Mouse (Mus musculus) gastrocnemius, postnatal 10 days (tissue): ENCODE results near the gene D430041D05Rik. TPM values are rescaled to one million over a fixed set of nuclear protein-coding genes. Genes with fewer than 3 reads are reported as not detected.

Source experiments
- DNase-seq: peaks from one replicate; pipeline ENCODE4 v3.0.0; 2021; ENCODE audit warnings: mixed read lengths
- total RNA-seq, 2 experiments: library from RNA; stranded (reverse); gene quantifications; 2 replicates each; pipeline ENCODE4 v1.2.3; 2021

D430041D05Rik gene
- total RNA-seq, 2 experiments from 2014 or later, result 2.9 to 3.0 TPM

- DNase-seq, result no peak
These were observed 222.0 kb downstream of the D430041D05Rik start for GRCm38 (mm10) chr2:104188859-104189258.

- DNase-seq, result no peak
These were observed 223.7 kb downstream of the D430041D05Rik start for GRCm38 (mm10) chr2:104187073-104187472.

DNA sequence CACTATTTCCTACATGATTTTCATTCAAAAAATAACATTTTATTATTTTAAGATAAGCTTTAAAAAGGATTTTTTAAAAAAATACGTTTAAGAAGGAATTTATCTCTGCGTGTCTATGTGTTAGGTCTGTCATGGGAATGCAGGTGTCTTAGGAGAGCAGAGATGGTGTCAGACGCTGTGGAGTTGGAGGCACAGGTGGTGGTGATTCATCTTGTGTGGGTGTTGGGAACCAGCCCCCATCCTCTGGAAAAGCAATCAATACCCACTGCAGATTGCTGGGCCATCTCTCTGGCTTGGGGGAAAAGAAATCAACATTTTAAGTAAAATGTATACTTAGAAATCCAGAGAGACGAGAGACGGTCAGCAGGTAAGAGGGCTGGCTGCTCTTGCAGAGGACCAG, 225.2 kb downstream of the D430041D05Rik start:
- DNase-seq, result no peak

- DNase-seq, result no peak
These were observed 226.5 kb downstream of the D430041D05Rik start for GRCm38 (mm10) chr2:104184296-104184695.

DNA sequence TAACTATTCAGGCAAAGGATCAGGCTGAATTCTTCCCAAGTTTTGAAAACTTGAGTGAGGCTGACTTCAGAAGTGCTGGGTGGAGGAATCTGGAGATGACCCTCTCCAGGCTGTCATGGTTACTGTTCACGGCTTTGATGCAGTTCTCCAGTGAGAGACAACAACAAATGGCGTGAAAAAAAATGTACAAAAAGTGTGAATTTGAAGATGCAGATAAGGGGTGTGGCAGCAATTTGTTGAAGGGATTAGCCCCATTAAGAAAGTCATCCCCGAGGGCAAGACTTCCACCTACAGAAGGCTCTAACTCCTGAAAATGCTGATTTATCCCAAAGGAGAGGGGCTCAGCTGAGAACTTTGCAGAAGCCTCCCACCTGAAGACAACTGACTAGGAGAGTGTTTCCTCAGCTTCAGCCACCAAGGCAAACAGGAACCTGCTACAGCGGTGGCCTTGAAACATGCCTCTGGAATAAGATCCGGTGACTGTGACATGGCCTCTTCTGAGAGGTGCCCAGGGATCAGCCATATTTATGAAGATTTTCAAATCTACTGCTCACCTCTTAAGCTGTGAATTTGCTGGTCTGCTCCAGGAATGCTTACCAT, 227.5 kb downstream of the D430041D05Rik start:
- no peak for DNase-seq

DNA sequence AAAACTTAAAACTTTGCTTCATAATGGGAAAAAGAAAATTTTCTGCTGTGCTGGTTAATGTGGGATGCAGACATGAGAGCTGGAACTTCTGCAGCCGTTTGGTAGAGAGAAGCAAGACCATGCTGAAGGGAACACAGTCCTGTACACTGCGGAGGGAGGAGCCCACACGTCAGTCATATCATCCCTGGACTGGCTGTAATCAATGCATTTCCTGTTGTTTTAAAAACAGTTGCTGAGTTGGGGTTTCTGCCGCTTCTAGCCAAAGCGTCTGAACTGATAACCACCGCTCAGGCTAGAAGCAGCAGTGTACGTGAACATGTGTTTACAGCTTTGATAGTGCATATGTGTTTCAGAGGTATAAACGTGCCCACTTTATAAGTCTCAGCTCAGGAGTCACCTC, 231.2 kb downstream of the D430041D05Rik start:
- DNase-seq, result no peak

DNA sequence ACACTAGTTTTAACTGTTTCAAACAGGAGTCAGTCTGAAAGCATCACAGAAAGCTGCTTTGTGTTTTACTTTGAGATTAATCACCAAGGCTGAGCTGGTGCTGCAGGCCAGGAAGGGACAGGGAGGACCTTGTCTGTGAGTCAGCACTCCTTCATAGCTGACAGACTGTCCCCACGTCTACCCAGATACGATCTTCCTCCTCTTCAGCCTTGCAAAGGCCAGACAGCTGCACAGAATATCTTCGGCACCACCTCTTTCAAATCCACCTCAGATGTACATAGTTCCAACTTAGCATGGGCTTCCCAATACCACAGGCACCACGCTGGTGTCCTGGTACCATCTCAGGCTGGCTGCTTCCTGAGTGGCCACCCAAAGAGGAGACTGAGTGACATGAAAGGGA, 232.6 kb downstream of the D430041D05Rik start:
- DNase-seq, result no peak

GRCm38 (mm10) chr2:104176979-104177704, 233.7 kb downstream of the D430041D05Rik start:
- peak; percentile 36 for DNase-seq

- no peak for DNase-seq
These were observed 234.4 kb downstream of the D430041D05Rik start for GRCm38 (mm10) chr2:104176166-104176978.

DNA sequence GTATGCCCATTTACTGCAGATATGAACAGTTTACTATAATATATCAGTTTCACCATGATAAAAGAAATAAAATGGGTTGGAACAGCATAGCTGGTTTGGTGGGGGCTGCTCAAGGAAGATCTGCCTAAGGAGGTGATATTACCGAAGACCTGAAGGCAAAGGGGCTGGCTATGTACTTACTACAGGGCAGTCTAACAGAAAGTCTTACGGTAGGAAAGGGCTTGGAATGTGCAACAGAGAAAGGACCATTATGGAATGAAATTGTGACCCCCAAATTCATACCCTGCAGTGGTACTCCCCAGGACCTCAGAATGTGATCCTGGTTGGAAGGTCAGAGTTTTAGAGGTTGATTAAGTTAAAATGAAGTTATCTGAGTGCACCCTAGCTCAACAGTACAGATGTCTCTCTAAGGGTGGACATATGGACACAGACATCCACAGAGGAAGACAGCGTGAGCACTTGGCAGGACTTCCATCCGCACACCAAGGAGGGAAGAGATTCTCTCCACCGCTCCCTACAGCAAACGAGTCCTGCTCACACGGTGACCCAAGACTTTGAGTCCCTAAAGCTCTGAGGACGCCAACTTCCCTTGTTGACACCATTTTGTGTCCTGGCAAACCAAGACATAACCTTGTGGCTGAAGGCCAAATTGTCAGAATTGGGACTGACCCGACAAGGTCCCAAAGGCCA, 235.2 kb downstream of the D430041D05Rik start:
- DNase-seq, result no peak

- DNase-seq, result no peak
These were observed 237.4 kb downstream of the D430041D05Rik start for GRCm38 (mm10) chr2:104173431-104173830.

DNA sequence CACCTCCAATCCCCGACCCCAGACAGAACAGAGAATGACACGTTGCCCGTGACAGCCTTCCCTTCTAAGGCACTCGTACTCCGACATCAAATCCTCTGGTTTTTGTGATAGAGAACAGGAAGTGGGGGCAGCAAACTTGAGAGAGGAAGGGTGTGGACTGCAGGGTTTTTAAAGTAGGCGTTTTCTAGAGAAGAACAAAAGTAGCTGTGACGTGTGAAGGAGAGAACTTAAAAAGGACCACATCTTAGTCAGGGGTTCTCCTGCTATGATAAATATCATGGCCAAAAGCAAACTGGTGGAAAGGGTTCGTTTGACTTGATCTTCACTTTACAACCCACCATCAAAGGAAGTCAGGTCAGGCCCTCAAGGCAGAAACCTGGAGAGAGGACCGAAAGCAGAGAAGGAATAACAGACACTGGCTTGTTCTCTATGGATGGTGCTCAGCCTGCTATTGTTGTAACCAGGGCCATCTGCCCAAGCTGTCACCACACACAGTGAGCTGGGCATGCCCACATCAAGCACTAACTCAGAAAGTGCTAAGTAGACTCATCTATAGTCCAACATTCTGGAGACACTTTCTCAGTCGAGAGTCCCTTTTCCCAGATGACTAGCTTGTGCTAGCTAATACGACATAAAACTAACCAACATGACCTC, 238.0 kb downstream of the D430041D05Rik start:
- DNase-seq, result no peak

DNA sequence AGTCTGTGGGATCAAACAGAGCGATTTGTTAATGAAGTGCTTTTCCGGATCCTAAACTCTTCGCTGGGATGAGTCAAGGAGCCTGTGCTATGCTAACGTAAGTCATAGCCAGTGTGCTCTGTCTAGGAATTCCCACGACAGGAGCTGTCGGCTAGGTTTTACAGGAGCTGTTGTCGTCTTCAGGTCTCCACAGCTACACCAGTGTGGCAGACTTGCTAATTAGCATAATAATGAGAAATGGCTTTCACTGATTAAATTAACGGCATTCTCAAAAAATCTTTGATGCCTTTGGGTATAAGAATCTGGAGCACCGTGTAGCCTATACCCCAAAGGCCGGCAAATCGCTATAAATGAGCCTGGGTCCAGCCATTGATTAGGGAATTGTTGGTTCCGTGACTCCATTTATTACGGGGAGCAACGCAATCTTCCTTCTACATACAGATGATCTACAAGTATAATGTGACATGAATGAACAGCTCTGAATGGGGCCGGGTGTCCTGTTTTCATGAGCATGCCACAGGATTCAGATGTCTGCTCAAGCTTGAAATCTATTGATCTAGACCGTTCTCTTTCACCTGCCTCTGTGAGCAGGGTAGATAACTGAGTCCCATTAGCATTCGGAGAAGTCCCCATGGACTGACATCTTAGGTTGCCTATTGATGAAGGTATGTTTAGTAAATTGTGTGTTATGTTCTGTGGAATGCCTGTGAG, 242.5 kb downstream of the D430041D05Rik start:
- DNase-seq, result no peak

DNA sequence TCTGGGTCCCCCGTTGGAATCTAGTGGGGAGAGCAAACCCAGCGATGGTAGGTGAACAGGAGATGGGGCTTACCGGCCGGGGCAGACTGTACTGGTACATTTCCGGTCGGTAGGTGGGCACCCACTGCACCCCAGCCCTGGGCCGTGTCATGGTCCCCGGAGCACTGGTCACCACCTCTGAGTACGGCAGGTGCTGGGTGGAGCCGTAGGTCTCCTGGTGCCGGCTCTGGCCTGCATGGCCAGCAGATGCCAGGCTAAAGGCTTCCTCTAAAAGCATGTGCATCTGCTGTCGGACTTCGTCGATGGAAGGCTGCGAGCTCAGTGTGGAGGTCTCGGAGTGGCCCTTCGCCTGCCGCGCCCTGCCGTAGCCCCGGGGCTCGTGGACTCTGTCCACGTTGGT, 243.0 kb downstream of the D430041D05Rik start:
- no peak for DNase-seq

GRCm38 (mm10) chr2:104165631-104166030, 245.2 kb downstream of the D430041D05Rik start:
- DNase-seq, result no peak

GRCm38 (mm10) chr2:104163978-104164487, 246.8 kb downstream of the D430041D05Rik start:
- no peak for DNase-seq

GRCm38 (mm10) chr2:104163418-104163817, 247.4 kb downstream of the D430041D05Rik start:
- no peak for DNase-seq

GRCm38 (mm10) chr2:104157831-104158230, 253.0 kb downstream of the D430041D05Rik start:
- DNase-seq, result no peak

- DNase-seq, result no peak
These were observed 256.9 kb downstream of the D430041D05Rik start for GRCm38 (mm10) chr2:104153876-104154275.

DNA sequence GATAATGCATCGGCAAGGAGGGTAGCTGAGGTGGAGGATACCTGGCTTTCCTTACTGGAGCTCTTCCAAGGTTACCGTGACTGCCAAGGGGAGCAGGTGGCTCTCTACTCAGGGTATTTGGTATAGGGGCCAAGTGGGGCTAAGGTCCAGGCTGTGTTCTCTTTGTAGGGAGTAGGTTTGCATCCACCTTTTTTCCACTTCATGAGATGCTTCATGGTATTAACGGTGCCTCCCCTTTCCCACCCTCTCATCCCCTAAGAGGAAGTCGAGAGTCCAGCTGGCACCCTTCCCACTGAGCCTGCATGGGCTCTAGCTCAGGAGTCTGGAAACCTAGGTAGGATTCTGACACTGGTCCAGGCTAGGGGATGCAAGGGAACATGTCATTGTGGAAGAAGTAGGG, 257.5 kb downstream of the D430041D05Rik start:
- DNase-seq, result no peak
